ENCODE assay signal across 9 mouse cellular contexts in the genomic region with DNA sequence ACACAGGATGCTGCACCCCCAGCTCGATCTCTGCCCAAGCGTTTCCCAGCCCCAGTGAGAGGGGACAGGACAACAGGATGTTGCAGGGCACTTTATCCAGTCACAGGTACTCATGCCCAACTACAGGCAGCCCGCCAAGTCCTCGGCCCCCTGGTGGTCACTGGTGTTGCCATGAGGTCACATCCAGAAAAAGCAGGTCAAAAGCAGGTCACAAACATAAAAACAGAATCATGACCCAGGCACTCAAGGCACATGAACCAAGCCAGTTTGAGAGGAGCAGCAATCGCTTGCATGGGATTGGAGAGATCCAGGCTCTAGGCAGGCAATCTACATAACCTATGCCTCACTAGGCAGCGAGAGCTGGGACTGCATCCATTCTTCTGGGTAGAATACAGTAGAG. TPM values are rescaled to one million over a fixed set of nuclear protein-coding genes. Genes with fewer than 3 reads are reported as not detected.
DNase-seq lines count a peak whose midpoint lies in the region; ATAC-seq and TF ChIP-seq lines count a peak whose summit lies in the region.
"Had no signal": no experiment of that assay in that cellular context is flagged by ENCODE, and none has a peak within 500 bp of the region (broad histone marks: within the 10 kb centered on the region; RNA-seq: fewer than 3 reads in every experiment).

No protein-coding gene starts in this region.

- intact Hi-C loops in gastrocnemius, postnatal 14 days (cut with DNase I; ENCODE audit: low total_unique reads) = no loop called here

- no peaks in the 10 kb centered on the region for H3K9me3 ChIP-seq in kidney, embryonic 14.5 days (ENCODE audit: control insufficient read depth, low read length)

- no peak overlapping the region for H3K27ac ChIP-seq in spleen, adult 2 months (ENCODE audit: insufficient read depth, low read length)
- no peak overlapping the region for H3K27ac ChIP-seq in kidney, embryonic 14.5 days (ENCODE audit: low read depth, low read length)

- H3K36me3 ChIP-seq in spleen, adult 2 months (ENCODE audit: control insufficient read depth, insufficient read depth, low read length) = peaks cover 38% of the 10 kb centered on the region
- H3K36me3 ChIP-seq in kidney, embryonic 14.5 days (ENCODE audit: control insufficient read depth, insufficient read depth, low read length) = peaks cover 33% of the 10 kb centered on the region

- peak in 1 of 2 experiments; percentile 38 for DNase-seq in spleen, adult 2 months (ENCODE audit: low read depth in 1 of 2, low spot score in 2 of 2)
- no peak for DNase-seq in spleen, adult 12 weeks (ENCODE audit: low spot score)
- DNase-seq in brain, adult 2 months (ENCODE audit: low read depth, low spot score) = peak; percentile 51
- DNase-seq in gastrocnemius, postnatal 14 days = peak; percentile 58
- peak; percentile 85 for DNase-seq in lung, postnatal 36 days
- peak; percentile 33 for DNase-seq in thymus, postnatal 0 days (ENCODE audit: low spot score)
- no peak for DNase-seq in left cerebral cortex, adult 11 months (ENCODE audit: low spot score)

- TF ChIP-seq POLR2A in spleen, adult 2 months (IDR thresholded peaks at IDR 0.05; ENCODE audit: low read depth, low read length) = no peak

- H3K4me1 ChIP-seq in spleen, adult 2 months (ENCODE audit: control insufficient read depth, insufficient read depth, insufficient read length) = no peaks in the 10 kb centered on the region
- peaks cover 5% of the 10 kb centered on the region; the same call in 1 of the 2 replicates for H3K4me1 ChIP-seq in kidney, embryonic 14.5 days (ENCODE audit: control insufficient read depth, insufficient read depth, low read length)

- H3K9ac ChIP-seq in kidney, embryonic 14.5 days (ENCODE audit: low read depth, low read length) = no peak overlapping the region

- no peak overlapping the region for H3K4me3 ChIP-seq in spleen, adult 2 months (ENCODE audit: extremely low read depth, insufficient read depth, insufficient read length)
- H3K4me3 ChIP-seq in kidney, embryonic 14.5 days (ENCODE audit: low read length) = no peak overlapping the region

- no peak overlapping the region for H3K4me2 ChIP-seq in kidney, embryonic 14.5 days (replicated peaks; ENCODE audit: low read depth, low read length)

- 52% methylated on average over 6 of the region's 6 CpGs for WGBS in spleen, adult 2 months
- 36% methylated on average over 6 of the region's 6 CpGs for WGBS in kidney, embryonic 14.5 days

- TF ChIP-seq CTCF in spleen, adult 2 months (IDR thresholded peaks at IDR 0.05; ENCODE audit: extremely low read depth, insufficient read depth, insufficient read length, insufficient replicate concordance) = peak; percentile 36; the same call in 1 of the 2 replicates

- H3K27me3 ChIP-seq in spleen, adult 2 months (ENCODE audit: control insufficient read depth, insufficient read depth, low read length) = no peaks in the 10 kb centered on the region
- no peaks in the 10 kb centered on the region for H3K27me3 ChIP-seq in kidney, embryonic 14.5 days (ENCODE audit: control insufficient read depth, insufficient read depth, low read length)

- ATAC-seq in kidney, embryonic 14.5 days (ENCODE audit: low FRiP score, low TSS enrichment) = peak; percentile 23; the same call in 1 of the 2 replicates

RNA-seq across cellular contexts. Expression of a gene that starts 14.2 kb away (rescaled TPM):
- 50.5 and 78.5 TPM in 2 replicates for polyA plus RNA-seq in spleen, adult 2 months (2012; rRNA removed)
- total RNA-seq in gastrocnemius, postnatal 14 days (2021) = 1 to 10 TPM; 1.9 to 2.5 TPM
- 1.9 and 3.9 TPM in 2 replicates for polyA plus RNA-seq in kidney, embryonic 14.5 days (2014; fragmentation: Nextera tagmentation; extraction: Ambion mirVana)
- 41.3 and 43.3 TPM in 2 replicates for polyA plus RNA-seq in thymus, postnatal 0 days (2015; fragmentation: Nextera tagmentation; extraction: Ambion mirVana)

RNA-seq across cellular contexts. Expression of a gene that starts 32.8 kb away (rescaled TPM):
- polyA plus RNA-seq in spleen, adult 2 months (2012; rRNA removed) = 0.04 and 0.15 TPM in 2 replicates
- total RNA-seq in gastrocnemius, postnatal 14 days (2021) = not detected
- polyA plus RNA-seq in kidney, embryonic 14.5 days (2014; fragmentation: Nextera tagmentation; extraction: Ambion mirVana) = 0.06 and 0.19 TPM in 2 replicates
- 0.05 TPM in 2 replicates for polyA plus RNA-seq in thymus, postnatal 0 days (2015; fragmentation: Nextera tagmentation; extraction: Ambion mirVana)

RNA-seq across cellular contexts. Expression of a gene that starts 32.9 kb away (rescaled TPM):
- polyA plus RNA-seq in spleen, adult 2 months (2012; rRNA removed) = 6.6 and 7.6 TPM in 2 replicates
- 10 to 100 TPM; 16.9 to 17.7 TPM for total RNA-seq in gastrocnemius, postnatal 14 days (2021)
- 17.8 and 22.1 TPM in 2 replicates for polyA plus RNA-seq in kidney, embryonic 14.5 days (2014; fragmentation: Nextera tagmentation; extraction: Ambion mirVana)
- polyA plus RNA-seq in thymus, postnatal 0 days (2015; fragmentation: Nextera tagmentation; extraction: Ambion mirVana) = 7.6 and 8.3 TPM in 2 replicates

RNA-seq across cellular contexts. Expression of a gene that starts 53.2 kb away (rescaled TPM):
- polyA plus RNA-seq in spleen, adult 2 months (2012; rRNA removed) = 0.08 TPM in 2 replicates
- total RNA-seq in gastrocnemius, postnatal 14 days (2021) = 100 to 1,000 TPM in 1 of 2 experiments, 10 to 100 TPM in 1; 47.9 to 100 TPM
- not detected in 2 replicates for polyA plus RNA-seq in kidney, embryonic 14.5 days (2014; fragmentation: Nextera tagmentation; extraction: Ambion mirVana)
- 0.09 TPM in 1 of 2 replicates, not detected in the other for polyA plus RNA-seq in thymus, postnatal 0 days (2015; fragmentation: Nextera tagmentation; extraction: Ambion mirVana)
- total RNA-seq: neutrophil, adult 5-6 weeks had no signal

Comparison
In these comparisons a context has a peak if more than half of its experiments do, and no peak if none do; other contexts are left out.
1. DNase-seq: peak in brain, adult 2 months (single experiment), gastrocnemius, postnatal 14 days (single experiment), lung, postnatal 36 days (single experiment) and thymus, postnatal 0 days (single experiment); none in spleen, adult 12 weeks (single experiment) and left cerebral cortex, adult 11 months (single experiment).